Mouse (Mus musculus) neural tube, embryonic 12.5 days (tissue): ENCODE measurements around the gene Gprc5a. TPM values are rescaled to one million over a fixed set of nuclear protein-coding genes. Genes with fewer than 3 reads are reported as not detected.

Experiments
- ATAC-seq: fragments of 200-750 bp; cut with Nextera tagmentation; 2 replicates; pipeline ENCODE4 v1.8.0; 2017; ENCODE audit warnings: low read depth, mild to moderate bottlenecking, moderate TSS enrichment, moderate library complexity; ENCODE audit not compliant: low FRiP score
- H3K27ac ChIP-seq: fragments of 300-500 bp; sonication (generic); 2 replicates; pipeline ENCODE4 v1.5.1; 2016
- H3K27me3 ChIP-seq: fragments of 300-500 bp; sonication (generic); replicated peaks from 2 replicates; pipeline ENCODE4 v1.6.1; 2016; ENCODE audit warnings: mild to moderate bottlenecking
- H3K36me3 ChIP-seq: fragments of 300-500 bp; sonication (generic); 2 replicates; pipeline ENCODE4 v1.6.1; 2016; ENCODE audit warnings: mild to moderate bottlenecking
- H3K4me1 ChIP-seq: fragments of 300-500 bp; sonication (generic); 2 replicates; pipeline ENCODE4 v1.6.1; 2016
- H3K4me2 ChIP-seq: fragments of 300-500 bp; sonication (generic); replicated peaks from 2 replicates; pipeline ENCODE4 v1.6.1; 2016; ENCODE audit warnings: mild to moderate bottlenecking
- H3K4me3 ChIP-seq: fragments of 300-500 bp; sonication (generic); 2 replicates; pipeline ENCODE4 v1.5.1; 2016
- H3K9ac ChIP-seq: fragments of 300-500 bp; sonication (generic); 2 replicates; pipeline ENCODE4 v1.6.1; 2016; ENCODE audit warnings: mild to moderate bottlenecking
- H3K9me3 ChIP-seq: fragments of 300-500 bp; sonication (generic); 2 replicates; pipeline ENCODE4 v1.6.1; 2016; ENCODE audit warnings: mild to moderate bottlenecking
- WGBS: fragments of 180-500 bp; shearing (Covaris S2); methylation state at CpG from one replicate; pipeline ENCODE4 v1.1.7; 2016; 5-methylcytosine and 5-hydroxymethylcytosine counted together
- polyA plus RNA-seq: library from polyadenylated mRNA; unstranded; fragments of >200 nt; fragmentation: Nextera tagmentation; extraction: Ambion mirVana; gene quantifications from 2 replicates; pipeline ENCODE4 v1.2.1, GENCODE M21; 2016

The Gprc5a gene
- 2.5 and 3.3 TPM in 2 replicates for polyA plus RNA-seq

GRCm38 (mm10) chr6:135065236-135065957, at the start of gene Gprc5a:
TSS of gene Gprc5a (plus strand) at chr6:135065651.
- peak within 1 kb of the TSS; percentile 47 for H3K9ac ChIP-seq
- peak within 1 kb of the TSS; percentile 43 for H3K4me3 ChIP-seq
- under 1% methylated on average over 44 of the region's 44 CpGs for WGBS
- H3K4me2 ChIP-seq: peak within 1 kb of the TSS; percentile 86
- H3K27ac ChIP-seq: no peak within 1 kb of the TSS
- H3K27me3 ChIP-seq: peaks cover 5% of the 10 kb centered on the region; the same call in 1 of the 2 replicates
- no peaks in the 10 kb centered on the region for H3K36me3 ChIP-seq
- H3K4me1 ChIP-seq: peaks cover 24% of the 10 kb centered on the region
- no peaks in the 10 kb centered on the region for H3K9me3 ChIP-seq
- peak; percentile 57 for ATAC-seq

DNA sequence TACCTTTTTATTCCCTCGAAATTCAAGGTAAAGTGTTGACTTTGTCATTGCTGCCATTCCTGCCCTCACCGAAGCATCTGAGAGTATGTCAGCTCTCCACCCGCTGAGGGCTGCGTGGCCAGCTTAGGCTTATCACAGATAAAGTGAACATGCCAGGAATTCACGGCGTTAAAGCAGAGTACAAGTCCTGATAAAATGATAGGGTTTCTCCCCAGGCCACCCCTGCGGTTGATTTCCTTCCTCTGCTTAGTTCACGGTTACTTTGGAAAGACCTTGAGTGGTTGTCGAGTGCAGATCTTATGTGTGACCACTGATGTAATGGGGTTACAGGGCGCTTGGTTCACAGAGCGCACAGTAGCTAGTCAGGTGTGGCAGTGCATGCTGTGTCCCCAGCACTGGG, 48.2 kb upstream of the Gprc5a start:
- Histone ChIP-seq H3K27me3 (no peaks in the 10 kb centered on the region), H3K9ac (no peak overlapping the region), H3K36me3 (peaks cover 85% of the 10 kb centered on the region), H3K4me3 (no peak overlapping the region), H3K4me2 (no peak overlapping the region), H3K4me1 (peaks cover 4% of the 10 kb centered on the region), H3K9me3 (no peaks in the 10 kb centered on the region), H3K27ac (no peak overlapping the region)
- WGBS: 94% methylated on average over 11 of the region's 11 CpGs
- ATAC-seq: no peak

GRCm38 (mm10) chr6:135019564-135019963, 45.9 kb upstream of the Gprc5a start:
- H3K4me3 ChIP-seq: no peak overlapping the region
- H3K9ac ChIP-seq: no peak overlapping the region
- H3K4me2 ChIP-seq: no peak overlapping the region
- no peak overlapping the region for H3K27ac ChIP-seq
- H3K36me3 ChIP-seq: peaks cover 99% of the 10 kb centered on the region
- H3K4me1 ChIP-seq: no peaks in the 10 kb centered on the region
- H3K27me3 ChIP-seq: no peaks in the 10 kb centered on the region
- H3K9me3 ChIP-seq: no peaks in the 10 kb centered on the region
- ATAC-seq: no peak
- 95% methylated on average over 10 of the region's 10 CpGs for WGBS

- Histone ChIP-seq H3K9ac (no peak overlapping the region), H3K4me2 (no peak overlapping the region), H3K9me3 (no peaks in the 10 kb centered on the region), H3K4me3 (no peak overlapping the region), H3K27ac (no peak overlapping the region), H3K27me3 (no peaks in the 10 kb centered on the region), H3K4me1 (no peaks in the 10 kb centered on the region), H3K36me3 (peaks cover 84% of the 10 kb centered on the region)
- no peak for ATAC-seq
- WGBS: 91% methylated on average over 3 of the region's 3 CpGs
Observed at GRCm38 (mm10) chr6:135021633-135022032, 43.8 kb upstream of the Gprc5a start.

- Histone ChIP-seq H3K36me3 (peaks cover 67% of the 10 kb centered on the region), H3K4me2 (no peak overlapping the region)
- no peak for ATAC-seq
Observed at GRCm38 (mm10) chr6:135023379-135023778, 42.1 kb upstream of the Gprc5a start.

DNA sequence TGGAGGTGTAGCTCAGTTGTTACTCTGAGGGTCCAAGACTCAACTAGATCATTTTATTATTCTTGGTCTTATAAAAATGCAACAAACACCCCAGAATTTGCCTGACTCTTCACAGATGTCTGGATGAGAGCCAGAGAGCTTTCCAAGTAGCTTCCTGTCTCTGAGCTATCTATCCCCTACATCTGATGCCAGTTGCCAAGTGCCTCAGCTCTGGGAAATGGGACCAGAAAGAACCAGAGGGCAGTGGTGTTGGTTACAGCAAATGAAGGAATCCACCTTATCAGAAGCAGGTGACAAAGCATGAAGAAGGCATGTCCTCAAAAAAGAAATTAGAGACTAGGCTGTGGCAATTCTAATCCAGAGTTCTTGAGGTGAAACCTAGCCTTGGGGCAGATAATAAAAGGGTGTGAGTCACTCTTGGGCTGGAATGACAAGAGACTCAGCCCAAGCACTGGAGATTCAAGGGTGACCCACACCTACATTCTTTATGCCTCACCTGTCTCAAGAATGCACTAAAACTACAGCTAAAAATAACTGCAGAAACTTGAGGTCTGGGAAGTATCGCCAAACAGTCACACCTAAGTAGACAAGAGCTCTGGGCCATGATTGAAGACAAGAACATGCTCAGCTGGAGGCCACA, 40.5 kb upstream of the Gprc5a start:
- WGBS: 89% methylated on average over 1 of the region's 1 CpGs
- ATAC-seq: no peak

More at GRCm38 (mm10) chr6:135023379-135023778, 42.1 kb upstream of the Gprc5a start:
- Histone ChIP-seq H3K27me3 (no peaks in the 10 kb centered on the region), H3K27ac (no peak overlapping the region), H3K9me3 (no peaks in the 10 kb centered on the region), H3K4me1 (no peaks in the 10 kb centered on the region), H3K9ac (no peak overlapping the region), H3K4me3 (no peak overlapping the region)
- WGBS: 96% methylated on average over 14 of the region's 14 CpGs

DNA sequence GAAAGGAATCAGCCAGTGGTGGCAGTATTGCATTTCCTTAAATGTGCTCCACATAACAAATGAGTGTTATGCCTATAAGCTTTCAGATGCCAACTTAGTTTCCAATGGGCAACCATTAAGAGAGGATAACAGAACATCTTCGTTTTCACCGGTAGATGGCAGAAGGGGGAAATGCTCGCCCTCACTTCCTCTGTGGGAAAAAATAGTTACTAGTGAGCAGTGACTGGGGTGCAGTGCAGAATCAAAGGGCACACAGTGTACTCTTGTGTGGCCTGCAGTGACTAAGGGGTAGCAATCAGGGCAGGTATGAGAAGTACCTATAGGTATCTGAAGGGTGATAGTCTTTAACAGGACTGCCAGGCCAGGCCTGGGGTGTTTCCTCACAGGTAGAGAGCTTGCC, 39.2 kb upstream of the Gprc5a start:
- Histone ChIP-seq H3K27me3 (no peaks in the 10 kb centered on the region), H3K4me2 (no peak overlapping the region), H3K9me3 (no peaks in the 10 kb centered on the region), H3K4me3 (no peak overlapping the region), H3K9ac (no peak overlapping the region), H3K4me1 (no peaks in the 10 kb centered on the region), H3K27ac (no peak overlapping the region), H3K36me3 (peaks cover 39% of the 10 kb centered on the region)
- 14% methylated on average over 3 of the region's 3 CpGs for WGBS
- 0 out of 2 replicates have a peak, but pooled peaks have one; percentile 56 for ATAC-seq

More for the DNA sequence above, 40.5 kb upstream of the Gprc5a start:
- no peaks in the 10 kb centered on the region for H3K27me3 ChIP-seq
- no peak overlapping the region for H3K4me3 ChIP-seq
- H3K27ac ChIP-seq: no peak overlapping the region
- H3K4me2 ChIP-seq: no peak overlapping the region
- H3K36me3 ChIP-seq: peaks cover 53% of the 10 kb centered on the region
- H3K9ac ChIP-seq: no peak overlapping the region
- H3K9me3 ChIP-seq: no peaks in the 10 kb centered on the region
- no peaks in the 10 kb centered on the region for H3K4me1 ChIP-seq

DNA sequence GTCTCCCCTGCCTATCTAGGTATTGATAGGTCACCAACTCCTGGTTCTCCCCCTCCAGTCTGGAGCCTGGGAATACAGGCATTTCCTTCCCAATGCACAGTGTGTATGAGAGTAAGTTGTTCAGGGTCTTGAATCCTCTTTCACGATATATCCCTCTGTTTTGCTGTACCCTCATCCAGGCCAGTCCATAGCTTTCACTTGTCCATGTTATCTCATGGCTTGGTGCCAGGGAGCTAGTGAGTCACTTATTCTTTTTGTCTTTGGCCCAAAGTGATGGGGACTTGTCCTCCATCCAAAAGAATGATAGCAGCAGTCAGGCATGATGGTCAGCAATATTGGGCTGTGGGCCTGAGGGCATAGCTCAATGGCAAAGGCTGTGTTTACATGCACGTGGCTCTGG, 38.7 kb upstream of the Gprc5a start:
- Histone ChIP-seq H3K27ac (no peak overlapping the region), H3K9ac (no peak overlapping the region), H3K4me2 (no peak overlapping the region), H3K9me3 (no peaks in the 10 kb centered on the region), H3K36me3 (peaks cover 34% of the 10 kb centered on the region), H3K4me3 (no peak overlapping the region), H3K27me3 (no peaks in the 10 kb centered on the region), H3K4me1 (no peaks in the 10 kb centered on the region)
- ATAC-seq: no peak
- WGBS: 91% methylated on average over 2 of the region's 2 CpGs

DNA sequence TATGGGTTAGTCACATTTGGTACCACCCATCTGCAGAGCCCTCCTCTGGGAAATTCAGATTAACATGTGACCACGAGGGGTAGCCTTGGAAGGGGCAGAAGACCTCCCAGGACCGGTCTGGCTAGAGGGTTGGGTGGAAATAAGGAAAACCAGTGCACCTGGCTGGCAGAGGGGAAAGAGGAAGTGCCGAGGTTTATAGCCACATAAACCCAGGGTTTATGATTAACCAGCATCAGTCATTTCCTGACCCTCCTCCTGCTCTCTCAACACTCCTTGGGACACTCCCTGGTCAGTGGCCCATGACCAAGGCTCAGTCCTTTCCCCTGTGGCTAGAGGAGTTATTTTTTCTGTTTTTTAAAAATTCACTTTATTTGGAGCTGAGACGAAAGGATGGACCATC, 36.2 kb upstream of the Gprc5a start:
- 45% methylated on average over 4 of the region's 4 CpGs for WGBS
- Histone ChIP-seq H3K36me3 (peaks cover 9% of the 10 kb centered on the region), H3K27me3 (no peaks in the 10 kb centered on the region), H3K9me3 (no peaks in the 10 kb centered on the region), H3K9ac (no peak overlapping the region), H3K4me2 (no peak overlapping the region), H3K4me1 (no peaks in the 10 kb centered on the region), H3K27ac (no peak overlapping the region), H3K4me3 (no peak overlapping the region)
- no peak for ATAC-seq

GRCm38 (mm10) chr6:135038674-135039073, 26.8 kb upstream of the Gprc5a start:
- H3K36me3 ChIP-seq: no peaks in the 10 kb centered on the region
- no peak overlapping the region for H3K9ac ChIP-seq
- peaks cover 9% of the 10 kb centered on the region; the same call in 1 of the 2 replicates for H3K4me1 ChIP-seq
- no peak for ATAC-seq
- no peak overlapping the region for H3K27ac ChIP-seq
- WGBS: 68% methylated on average over 3 of the region's 3 CpGs
- H3K4me2 ChIP-seq: no peak overlapping the region
- H3K4me3 ChIP-seq: no peak overlapping the region
- peaks cover 5% of the 10 kb centered on the region; the same call in 1 of the 2 replicates for H3K9me3 ChIP-seq
- H3K27me3 ChIP-seq: peaks cover 14% of the 10 kb centered on the region; the same call in 1 of the 2 replicates

- Histone ChIP-seq H3K9me3 (peaks cover 5% of the 10 kb centered on the region; the same call in 1 of the 2 replicates), H3K27me3 (peaks cover 14% of the 10 kb centered on the region; the same call in 1 of the 2 replicates), H3K9ac (peak overlapping the region; percentile 13), H3K36me3 (no peaks in the 10 kb centered on the region), H3K27ac (no peak overlapping the region), H3K4me1 (peaks cover 9% of the 10 kb centered on the region; the same call in 1 of the 2 replicates), H3K4me2 (peak overlapping the region; percentile 53), H3K4me3 (no peak overlapping the region)
- WGBS: 3% methylated on average over 21 of the region's 21 CpGs
- ATAC-seq: no peak; the same call in 1 of the 2 replicates
Observed at GRCm38 (mm10) chr6:135040275-135040871, 25.1 kb upstream of the Gprc5a start.

GRCm38 (mm10) chr6:135041930-135042329, 23.5 kb upstream of the Gprc5a start:
- H3K9ac ChIP-seq: no peak overlapping the region
- peaks cover 5% of the 10 kb centered on the region; the same call in 1 of the 2 replicates for H3K9me3 ChIP-seq
- H3K27me3 ChIP-seq: peaks cover 14% of the 10 kb centered on the region; the same call in 1 of the 2 replicates
- peaks cover 9% of the 10 kb centered on the region; the same call in 1 of the 2 replicates for H3K4me1 ChIP-seq
- no peak overlapping the region for H3K4me2 ChIP-seq
- no peak overlapping the region for H3K4me3 ChIP-seq
- H3K36me3 ChIP-seq: no peaks in the 10 kb centered on the region
- 40% methylated on average over 3 of the region's 3 CpGs for WGBS
- no peak for ATAC-seq
- H3K27ac ChIP-seq: no peak overlapping the region
